Mouse (Mus musculus): ENCODE measurements around the gene Ankrd33b. TPM values are rescaled to one million over a fixed set of nuclear protein-coding genes. Genes with fewer than 3 reads are reported as not detected.

The Ankrd33b gene
- polyA plus RNA-seq, 1 experiment from 2014 or later, result 0.86 TPM

GRCm38 (mm10) chr15:31317056-31317805 is 50.3 kb downstream of the Ankrd33b start:
- Histone ChIP-seq H3K27me3 (no peaks in the 10 kb centered on the region), H3K27ac (no peak overlapping the region), H3K4me2 (replicated peaks) (no peak overlapping the region), H3K9me3 (no peaks in the 10 kb centered on the region), H3K36me3 (no peaks in the 10 kb centered on the region), H3K4me3 (replicated peaks) (no peak overlapping the region), H3K4me1 (replicated peaks) (peaks cover 23% of the 10 kb centered on the region), H3K9ac (replicated peaks) (no peak overlapping the region)
- WGBS, result 92% methylated on average over 3 of the region's 3 CpGs
- ATAC-seq, result no peak

DNA sequence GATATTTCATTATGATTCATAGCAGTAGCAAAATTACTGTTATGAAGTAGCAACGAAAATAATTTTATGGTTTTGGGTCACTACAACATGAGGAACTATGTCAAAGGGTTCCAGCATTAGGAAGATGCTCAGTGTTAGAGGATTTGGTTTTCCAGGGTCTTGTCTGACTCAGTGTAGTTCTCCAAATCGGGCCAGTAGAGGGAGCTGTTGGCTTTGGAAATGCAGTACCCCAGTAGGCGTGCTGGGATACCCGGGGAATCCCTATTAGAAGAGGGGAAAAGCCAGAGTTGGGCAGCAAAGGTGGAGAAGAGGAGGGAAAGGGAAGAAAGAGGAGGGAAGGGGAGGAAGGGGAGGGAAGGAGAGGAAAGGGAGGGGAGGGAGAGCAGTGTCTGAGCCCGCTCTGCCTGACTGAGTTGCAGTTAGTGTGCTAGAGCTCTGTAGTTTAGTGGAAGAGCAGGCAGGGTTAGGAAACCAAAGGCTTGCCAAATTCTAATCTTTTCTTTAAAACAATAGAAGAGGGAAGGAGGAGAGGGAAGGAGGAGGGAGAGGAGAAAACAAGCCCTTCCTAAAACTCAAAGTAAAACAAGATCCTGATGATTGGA is 51.8 kb downstream of the Ankrd33b start:
- Histone ChIP-seq H3K27me3 (no peaks in the 10 kb centered on the region), H3K4me3 (replicated peaks) (no peak overlapping the region), H3K9me3 (no peaks in the 10 kb centered on the region), H3K4me1 (replicated peaks) (peaks cover 23% of the 10 kb centered on the region), H3K9ac (replicated peaks) (no peak overlapping the region), H3K27ac (no peak overlapping the region), H3K4me2 (replicated peaks) (no peak overlapping the region), H3K36me3 (no peaks in the 10 kb centered on the region)
- 4% methylated on average over 5 of the region's 5 CpGs for WGBS
- peak; percentile 90 for ATAC-seq

DNA sequence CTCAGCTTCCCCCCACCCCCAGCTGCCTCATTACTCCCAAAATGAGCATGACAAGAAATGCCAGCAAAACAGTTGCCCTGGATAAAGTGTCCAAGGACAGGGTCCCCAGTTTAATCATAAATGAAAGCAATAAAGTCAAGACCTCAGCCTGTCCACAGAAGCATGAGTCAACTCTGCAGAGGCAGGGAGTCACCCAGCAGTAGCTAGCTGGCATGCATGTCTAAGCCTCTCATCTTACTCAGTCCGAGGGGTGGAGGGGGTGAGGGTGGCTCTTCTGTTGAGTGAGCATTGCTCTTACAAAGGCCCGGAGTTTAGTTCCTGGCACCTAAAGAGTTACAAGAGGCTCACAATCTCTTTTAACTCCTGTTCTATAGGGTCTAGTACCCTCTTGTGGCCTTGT is 55.5 kb downstream of the Ankrd33b start:
- WGBS, result 74% methylated on average over 2 of the region's 2 CpGs
- H3K4me2 ChIP-seq (replicated peaks), result no peak overlapping the region
- H3K9me3 ChIP-seq, result peaks cover 5% of the 10 kb centered on the region; the same call in 1 of the 2 replicates
- H3K36me3 ChIP-seq, result no peaks in the 10 kb centered on the region
- H3K4me1 ChIP-seq (replicated peaks), result no peaks in the 10 kb centered on the region
- ATAC-seq, result no peak
- no peak overlapping the region for H3K27ac ChIP-seq
- no peaks in the 10 kb centered on the region for H3K27me3 ChIP-seq
- H3K4me3 ChIP-seq (replicated peaks), result no peak overlapping the region
- no peak overlapping the region for H3K9ac ChIP-seq (replicated peaks)

- H3K27me3 ChIP-seq, result no peaks in the 10 kb centered on the region
- H3K27ac ChIP-seq, result no peak overlapping the region
- no peaks in the 10 kb centered on the region for H3K36me3 ChIP-seq
- no peak overlapping the region for H3K4me3 ChIP-seq (replicated peaks)
- no peak overlapping the region for H3K4me2 ChIP-seq (replicated peaks)
- peaks cover 5% of the 10 kb centered on the region; the same call in 1 of the 2 replicates for H3K9me3 ChIP-seq
- H3K4me1 ChIP-seq (replicated peaks), result no peaks in the 10 kb centered on the region
- 71% methylated on average over 15 of the region's 15 CpGs for WGBS
- no peak overlapping the region for H3K9ac ChIP-seq (replicated peaks)
- no peak for ATAC-seq
Measured at GRCm38 (mm10) chr15:31309526-31309925, 58.0 kb downstream of the Ankrd33b start.

GRCm38 (mm10) chr15:31306726-31307125 is 60.8 kb downstream of the Ankrd33b start:
- no peak overlapping the region for H3K4me3 ChIP-seq (replicated peaks)
- no peak overlapping the region for H3K27ac ChIP-seq
- 77% methylated on average over 4 of the region's 4 CpGs for WGBS
- no peaks in the 10 kb centered on the region for H3K4me1 ChIP-seq (replicated peaks)
- H3K27me3 ChIP-seq, result no peaks in the 10 kb centered on the region
- H3K9me3 ChIP-seq, result peaks cover 5% of the 10 kb centered on the region; the same call in 1 of the 2 replicates
- H3K4me2 ChIP-seq (replicated peaks), result no peak overlapping the region
- no peaks in the 10 kb centered on the region for H3K36me3 ChIP-seq
- no peak for ATAC-seq
- H3K9ac ChIP-seq (replicated peaks), result no peak overlapping the region

DNA sequence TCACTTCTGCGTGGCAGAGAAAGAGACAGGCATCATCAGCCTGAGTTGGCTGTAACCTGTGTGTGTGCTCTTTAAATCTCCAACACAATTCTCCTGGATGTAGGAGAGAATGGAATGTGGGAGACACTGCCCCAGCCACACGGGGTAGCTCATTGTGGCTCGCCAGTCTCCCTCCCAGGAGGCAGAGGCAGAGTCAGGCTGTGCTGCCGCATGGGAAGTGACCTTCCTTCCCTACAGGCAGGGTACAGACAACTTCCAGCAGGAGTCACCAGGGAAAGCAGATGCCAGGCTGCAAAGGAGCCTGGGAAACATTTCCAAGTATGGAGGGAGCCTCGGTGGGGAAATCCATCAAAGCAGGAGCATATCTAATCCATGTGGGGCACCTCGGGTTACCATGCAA is 62.3 kb downstream of the Ankrd33b start:
- Histone ChIP-seq H3K4me2 (replicated peaks) (no peak overlapping the region), H3K4me1 (replicated peaks) (no peaks in the 10 kb centered on the region), H3K27ac (no peak overlapping the region), H3K9ac (replicated peaks) (no peak overlapping the region), H3K36me3 (no peaks in the 10 kb centered on the region), H3K27me3 (no peaks in the 10 kb centered on the region), H3K4me3 (replicated peaks) (no peak overlapping the region), H3K9me3 (peaks cover 5% of the 10 kb centered on the region; the same call in 1 of the 2 replicates)
- WGBS, result 44% methylated on average over 6 of the region's 6 CpGs
- ATAC-seq, result no peak

DNA sequence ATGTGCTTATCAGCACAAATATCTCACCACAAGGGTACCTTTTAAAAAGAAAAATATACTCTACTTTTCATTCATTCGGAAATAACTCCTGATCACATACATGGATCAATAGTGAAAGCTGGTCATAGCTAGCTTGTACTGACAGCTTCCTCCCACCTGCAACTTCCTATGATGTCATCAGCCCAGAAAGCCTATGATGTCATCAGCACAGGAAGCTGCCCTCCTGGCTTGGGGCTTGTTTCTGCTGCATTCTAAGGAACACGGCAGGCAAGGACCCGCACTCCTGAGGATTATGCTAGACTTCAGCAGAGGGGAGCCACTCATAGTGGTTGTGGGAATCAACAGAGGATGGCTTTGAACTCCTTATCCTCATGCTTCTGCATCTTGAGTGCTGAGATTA is 63.2 kb downstream of the Ankrd33b start:
- Histone ChIP-seq H3K4me1 (replicated peaks) (peaks cover 5% of the 10 kb centered on the region; the same call in 1 of the 2 replicates), H3K4me3 (replicated peaks) (no peak overlapping the region), H3K36me3 (no peaks in the 10 kb centered on the region), H3K27me3 (no peaks in the 10 kb centered on the region), H3K9me3 (peaks cover 5% of the 10 kb centered on the region; the same call in 1 of the 2 replicates), H3K4me2 (replicated peaks) (no peak overlapping the region), H3K9ac (replicated peaks) (no peak overlapping the region), H3K27ac (no peak overlapping the region)
- 82% methylated on average over 3 of the region's 3 CpGs for WGBS
- ATAC-seq, result no peak; the same call in 1 of the 2 replicates

- WGBS, result 78% methylated on average over 12 of the region's 12 CpGs
- no peak overlapping the region for H3K4me3 ChIP-seq (replicated peaks)
- peaks cover 11% of the 10 kb centered on the region for H3K27me3 ChIP-seq
- H3K4me2 ChIP-seq (replicated peaks), result no peak overlapping the region
- peaks cover 13% of the 10 kb centered on the region for H3K4me1 ChIP-seq (replicated peaks)
- ATAC-seq, result no peak
- H3K9ac ChIP-seq (replicated peaks), result no peak overlapping the region
- no peaks in the 10 kb centered on the region for H3K36me3 ChIP-seq
- no peak overlapping the region for H3K27ac ChIP-seq
- no peaks in the 10 kb centered on the region for H3K9me3 ChIP-seq
Measured at GRCm38 (mm10) chr15:31302293-31302990, 65.1 kb downstream of the Ankrd33b start.

GRCm38 (mm10) chr15:31299258-31299917 is 68.1 kb downstream of the Ankrd33b start:
- Histone ChIP-seq H3K4me2 (replicated peaks) (no peak overlapping the region), H3K4me3 (replicated peaks) (no peak overlapping the region), H3K27me3 (peaks cover 34% of the 10 kb centered on the region), H3K36me3 (no peaks in the 10 kb centered on the region), H3K4me1 (replicated peaks) (peaks cover 21% of the 10 kb centered on the region), H3K27ac (no peak overlapping the region), H3K9me3 (no peaks in the 10 kb centered on the region), H3K9ac (replicated peaks) (no peak overlapping the region)
- 60% methylated on average over 6 of the region's 6 CpGs for WGBS
- ATAC-seq, result no peak

- ATAC-seq, result peak; percentile 48; the same call in 1 of the 2 replicates
- 15% methylated on average over 13 of the region's 13 CpGs for WGBS
- peak overlapping the region; percentile 54 for H3K9ac ChIP-seq (replicated peaks)
Measured at GRCm38 (mm10) chr15:31297777-31298137, 69.8 kb downstream of the Ankrd33b start.

GRCm38 (mm10) chr15:31296882-31297776 is 70.4 kb downstream of the Ankrd33b start:
- 8% methylated on average over 40 of the region's 40 CpGs for WGBS

More at GRCm38 (mm10) chr15:31297777-31298137, 69.8 kb downstream of the Ankrd33b start:
- Histone ChIP-seq H3K4me2 (replicated peaks) (peak overlapping the region; percentile 68), H3K4me1 (replicated peaks) (peaks cover 24% of the 10 kb centered on the region), H3K27ac (no peak overlapping the region), H3K4me3 (replicated peaks) (peak overlapping the region; percentile 43), H3K9me3 (no peaks in the 10 kb centered on the region), H3K36me3 (no peaks in the 10 kb centered on the region), H3K27me3 (peaks cover 34% of the 10 kb centered on the region)

More at GRCm38 (mm10) chr15:31296882-31297776, 70.4 kb downstream of the Ankrd33b start:
- no peak overlapping the region for H3K27ac ChIP-seq
- H3K4me2 ChIP-seq (replicated peaks), result peak overlapping the region; percentile 68
- H3K4me3 ChIP-seq (replicated peaks), result peak overlapping the region; percentile 43
- peaks cover 34% of the 10 kb centered on the region for H3K27me3 ChIP-seq
- H3K9ac ChIP-seq (replicated peaks), result peak overlapping the region; percentile 54
- peaks cover 24% of the 10 kb centered on the region for H3K4me1 ChIP-seq (replicated peaks)
- H3K9me3 ChIP-seq, result no peaks in the 10 kb centered on the region
- no peaks in the 10 kb centered on the region for H3K36me3 ChIP-seq
- peak; percentile 37 for ATAC-seq
